Mouse (Mus musculus) testis, adult 2 months (tissue): ENCODE measurements around the gene Rap1b. TPM values are rescaled to one million over a fixed set of nuclear protein-coding genes. Genes with fewer than 3 reads are reported as not detected.

ENCODE experiments used
- H3K27ac ChIP-seq: fragments of 200-500 bp; 2 replicates; pipeline ENCODE4 v1.5.1; 2012; ENCODE audit warnings: low read depth, low read length; ENCODE audit not compliant: control insufficient read depth, insufficient read depth
- H3K27me3 ChIP-seq: fragments of 200-500 bp; 2 replicates; pipeline ENCODE4 v1.6.1; 2012; ENCODE audit warnings: mild to moderate bottlenecking, low read length, moderate library complexity; ENCODE audit not compliant: control insufficient read depth, insufficient read depth
- H3K36me3 ChIP-seq: fragments of 200-500 bp; 2 replicates; pipeline ENCODE4 v1.6.1; 2012; ENCODE audit warnings: mild to moderate bottlenecking, low read length; ENCODE audit not compliant: control insufficient read depth, insufficient read depth
- H3K4me1 ChIP-seq: fragments of 200-500 bp; 2 replicates; pipeline ENCODE4 v1.6.1; 2012; ENCODE audit warnings: low read length; ENCODE audit not compliant: control insufficient read depth, insufficient read depth
- H3K4me3 ChIP-seq: fragments of 200-500 bp; 2 replicates; pipeline ENCODE4 v1.5.1; 2012; ENCODE audit warnings: low read depth, mild to moderate bottlenecking, low read length, moderate library complexity, mixed read lengths; ENCODE audit not compliant: control insufficient read depth
- CTCF ChIP-seq: fragments of 200-500 bp; IDR thresholded peaks from 2 replicates; pipeline ENCODE4 v1.5.1; 2012; ENCODE audit warnings: low read depth, mild to moderate bottlenecking, inconsistent platforms, low read length, moderate library complexity; ENCODE audit not compliant: control insufficient read depth, insufficient read depth, insufficient replicate concordance
- POLR2A ChIP-seq: fragments of 200-500 bp; IDR thresholded peaks from 2 replicates; pipeline ENCODE4 v1.6.1; 2012; ENCODE audit warnings: low read depth, mild to moderate bottlenecking, inconsistent platforms, low read length, moderate library complexity; ENCODE audit not compliant: control insufficient read depth
- polyA plus RNA-seq: library from polyadenylated mRNA; depleted of rRNA; stranded (reverse); fragments of >200 nt; gene quantifications from 2 replicates; pipeline ENCODE4 v1.2.3, GENCODE M21; 2012

Gene Rap1b
- polyA plus RNA-seq, 1 experiment = 13.8 TPM

- TF ChIP-seq CTCF (no peak), POLR2A (no peak)
- Histone ChIP-seq H3K27me3 (no peaks in the 10 kb centered on the region), H3K27ac (peak overlapping the region; percentile 81), H3K4me1 (peaks cover 8% of the 10 kb centered on the region), H3K36me3 (no peaks in the 10 kb centered on the region), H3K4me3 (peak overlapping the region; percentile 30)
Measured at GRCm38 (mm10) chr10:117793436-117794030, 52.3 kb downstream of the Rap1b start.

- H3K4me3 ChIP-seq = peak within 1 kb of the TSS; percentile 97
- TF ChIP-seq CTCF (no peak), POLR2A (peak; percentile 61)
- H3K27ac ChIP-seq = peak within 1 kb of the TSS; percentile 81
- no peaks in the 10 kb centered on the region for H3K27me3 ChIP-seq
- H3K36me3 ChIP-seq = no peaks in the 10 kb centered on the region
- peaks cover 8% of the 10 kb centered on the region for H3K4me1 ChIP-seq
Measured at GRCm38 (mm10) chr10:117792141-117793091, 53.4 kb downstream of the Rap1b start, which contains the start of gene Nup107. Gene Nup107, minus strand, starts transcription at chr10:117792705.

DNA sequence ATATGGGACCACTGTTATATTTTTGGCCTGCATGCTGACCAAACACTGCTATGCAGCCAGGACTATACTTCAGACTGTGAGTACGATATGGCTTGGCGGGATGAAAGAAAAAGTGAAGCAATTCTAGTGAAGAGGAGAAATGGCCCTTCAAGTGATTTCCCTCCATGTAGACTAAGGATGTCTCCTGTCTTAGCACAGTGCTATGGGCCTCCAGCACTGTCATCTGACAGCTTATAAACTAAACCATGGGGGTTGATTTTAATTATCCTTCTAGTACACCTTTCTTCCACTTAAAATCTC, 54.7 kb downstream of the Rap1b start:
- no peak for TF ChIP-seq CTCF
- no peak for TF ChIP-seq POLR2A
- Histone ChIP-seq H3K27ac (no peak overlapping the region), H3K4me1 (peaks cover 8% of the 10 kb centered on the region), H3K4me3 (no peak overlapping the region), H3K27me3 (no peaks in the 10 kb centered on the region), H3K36me3 (peaks cover 2% of the 10 kb centered on the region)

- Histone ChIP-seq H3K27ac (no peak overlapping the region), H3K4me3 (no peak overlapping the region), H3K36me3 (peaks cover 2% of the 10 kb centered on the region), H3K27me3 (no peaks in the 10 kb centered on the region), H3K4me1 (peaks cover 8% of the 10 kb centered on the region)
- TF ChIP-seq CTCF (no peak), POLR2A (no peak)
Measured at GRCm38 (mm10) chr10:117790421-117791170, 55.2 kb downstream of the Rap1b start.

- H3K36me3 ChIP-seq = peaks cover 2% of the 10 kb centered on the region
- H3K27ac ChIP-seq = no peak overlapping the region
- peaks cover 8% of the 10 kb centered on the region for H3K4me1 ChIP-seq
- H3K27me3 ChIP-seq = no peaks in the 10 kb centered on the region
- no peak overlapping the region for H3K4me3 ChIP-seq
- TF ChIP-seq POLR2A (no peak), CTCF (no peak)
Measured at GRCm38 (mm10) chr10:117790011-117790410, 55.8 kb downstream of the Rap1b start.

GRCm38 (mm10) chr10:117784646-117785045, 61.2 kb downstream of the Rap1b start:
- Histone ChIP-seq H3K36me3 (peaks cover 3% of the 10 kb centered on the region), H3K27me3 (no peaks in the 10 kb centered on the region), H3K4me3 (no peak overlapping the region), H3K4me1 (no peaks in the 10 kb centered on the region), H3K27ac (no peak overlapping the region)
- TF ChIP-seq CTCF = no peak
